Mouse (Mus musculus): ENCODE data around the gene Kcne4. TPM values are rescaled to one million over a fixed set of nuclear protein-coding genes. Genes with fewer than 3 reads are reported as not detected.
A peak's percentile ranks its signal among the peaks of the same experiment; 100 is the strongest.

Kcne4 gene
- polyA plus RNA-seq, 1 experiment from 2014 or later: 0.33 TPM

GRCm38 (mm10) chr1:78818630-78819526, 2.3 kb downstream of the Kcne4 start:
- Histone ChIP-seq H3K27ac (ENCODE audit: low read depth, low read length) (peak overlapping the region; percentile 76), H3K9me3 (replicated peaks; ENCODE audit: control insufficient read depth, low read length) (no peaks in the 10 kb centered on the region), H3K9ac (ENCODE audit: low read depth, low read length) (no peak overlapping the region), H3K4me3 (ENCODE audit: low read depth, low read length) (no peak overlapping the region), H3K27me3 (ENCODE audit: control insufficient read depth, insufficient read depth, low read length) (no peaks in the 10 kb centered on the region), H3K4me2 (no peak overlapping the region), H3K36me3 (ENCODE audit: control insufficient read depth, insufficient read depth, low read length) (no peaks in the 10 kb centered on the region), H3K4me1 (ENCODE audit: control insufficient read depth, insufficient read depth, low read length) (peaks cover 8% of the 10 kb centered on the region; the same call in 1 of the 2 replicates)
- 0 out of 2 replicates have a peak, but pooled peaks have one; percentile 31 for ATAC-seq (replicated peaks; ENCODE audit: insufficient number of reproducible peaks, low FRiP score, low TSS enrichment)
- 62% methylated on average over 11 of the region's 11 CpGs for WGBS (ENCODE audit: insufficient replicate concordance)

GRCm38 (mm10) chr1:78819592-78819991, 3.0 kb downstream of the Kcne4 start:
- Histone ChIP-seq H3K27ac (ENCODE audit: low read depth, low read length) (peak overlapping the region; percentile 76), H3K4me2 (no peak overlapping the region), H3K27me3 (ENCODE audit: control insufficient read depth, insufficient read depth, low read length) (no peaks in the 10 kb centered on the region), H3K36me3 (ENCODE audit: control insufficient read depth, insufficient read depth, low read length) (no peaks in the 10 kb centered on the region), H3K9ac (ENCODE audit: low read depth, low read length) (no peak overlapping the region), H3K9me3 (replicated peaks; ENCODE audit: control insufficient read depth, low read length) (no peaks in the 10 kb centered on the region), H3K4me1 (ENCODE audit: control insufficient read depth, insufficient read depth, low read length) (peaks cover 8% of the 10 kb centered on the region; the same call in 1 of the 2 replicates), H3K4me3 (ENCODE audit: low read depth, low read length) (no peak overlapping the region)
- peak; percentile 62 for ATAC-seq (replicated peaks; ENCODE audit: insufficient number of reproducible peaks, low FRiP score, low TSS enrichment)
- 46% methylated on average over 7 of the region's 7 CpGs for WGBS (ENCODE audit: insufficient replicate concordance)

- 83% methylated on average over 8 of the region's 8 CpGs for WGBS (ENCODE audit: insufficient replicate concordance)
- no peak overlapping the region for H3K4me2 ChIP-seq
- H3K27ac ChIP-seq (ENCODE audit: low read depth, low read length): peak overlapping the region; percentile 32; the same call in 1 of the 2 replicates
- H3K4me3 ChIP-seq (ENCODE audit: low read depth, low read length): no peak overlapping the region
- no peak for ATAC-seq (replicated peaks; ENCODE audit: insufficient number of reproducible peaks, low FRiP score, low TSS enrichment)
- H3K27me3 ChIP-seq (ENCODE audit: control insufficient read depth, insufficient read depth, low read length): no peaks in the 10 kb centered on the region
- H3K4me1 ChIP-seq (ENCODE audit: control insufficient read depth, insufficient read depth, low read length): peaks cover 8% of the 10 kb centered on the region; the same call in 1 of the 2 replicates
- H3K9ac ChIP-seq (ENCODE audit: low read depth, low read length): no peak overlapping the region
- no peaks in the 10 kb centered on the region for H3K9me3 ChIP-seq (replicated peaks; ENCODE audit: control insufficient read depth, low read length)
- no peaks in the 10 kb centered on the region for H3K36me3 ChIP-seq (ENCODE audit: control insufficient read depth, insufficient read depth, low read length)
These were observed 3.6 kb downstream of the Kcne4 start for GRCm38 (mm10) chr1:78820176-78820575.

GRCm38 (mm10) chr1:78821111-78821510, 4.6 kb downstream of the Kcne4 start:
- no peak for ATAC-seq (replicated peaks; ENCODE audit: insufficient number of reproducible peaks, low FRiP score, low TSS enrichment)
- Histone ChIP-seq H3K4me1 (ENCODE audit: control insufficient read depth, insufficient read depth, low read length) (peaks cover 8% of the 10 kb centered on the region; the same call in 1 of the 2 replicates), H3K27ac (ENCODE audit: low read depth, low read length) (no peak overlapping the region), H3K9ac (ENCODE audit: low read depth, low read length) (no peak overlapping the region), H3K36me3 (ENCODE audit: control insufficient read depth, insufficient read depth, low read length) (no peaks in the 10 kb centered on the region), H3K27me3 (ENCODE audit: control insufficient read depth, insufficient read depth, low read length) (no peaks in the 10 kb centered on the region), H3K4me3 (ENCODE audit: low read depth, low read length) (no peak overlapping the region), H3K4me2 (no peak overlapping the region), H3K9me3 (replicated peaks; ENCODE audit: control insufficient read depth, low read length) (no peaks in the 10 kb centered on the region)
- WGBS (ENCODE audit: insufficient replicate concordance): 80% methylated on average over 9 of the region's 9 CpGs

- Histone ChIP-seq H3K36me3 (ENCODE audit: control insufficient read depth, insufficient read depth, low read length) (no peaks in the 10 kb centered on the region), H3K4me2 (no peak overlapping the region), H3K4me3 (ENCODE audit: low read depth, low read length) (no peak overlapping the region), H3K27me3 (ENCODE audit: control insufficient read depth, insufficient read depth, low read length) (no peaks in the 10 kb centered on the region), H3K9me3 (replicated peaks; ENCODE audit: control insufficient read depth, low read length) (no peaks in the 10 kb centered on the region), H3K9ac (ENCODE audit: low read depth, low read length) (no peak overlapping the region), H3K4me1 (ENCODE audit: control insufficient read depth, insufficient read depth, low read length) (peaks cover 8% of the 10 kb centered on the region; the same call in 1 of the 2 replicates), H3K27ac (ENCODE audit: low read depth, low read length) (no peak overlapping the region)
- no peak for ATAC-seq (replicated peaks; ENCODE audit: insufficient number of reproducible peaks, low FRiP score, low TSS enrichment)
- WGBS (ENCODE audit: insufficient replicate concordance): 82% methylated on average over 15 of the region's 15 CpGs
These were observed 5.3 kb downstream of the Kcne4 start for GRCm38 (mm10) chr1:78821733-78822430.

GRCm38 (mm10) chr1:78825246-78825645, 8.7 kb downstream of the Kcne4 start:
- Histone ChIP-seq H3K4me2 (no peak overlapping the region), H3K9me3 (replicated peaks; ENCODE audit: control insufficient read depth, low read length) (no peaks in the 10 kb centered on the region), H3K9ac (ENCODE audit: low read depth, low read length) (no peak overlapping the region), H3K36me3 (ENCODE audit: control insufficient read depth, insufficient read depth, low read length) (no peaks in the 10 kb centered on the region), H3K27me3 (ENCODE audit: control insufficient read depth, insufficient read depth, low read length) (no peaks in the 10 kb centered on the region), H3K27ac (ENCODE audit: low read depth, low read length) (no peak overlapping the region), H3K4me3 (ENCODE audit: low read depth, low read length) (no peak overlapping the region), H3K4me1 (ENCODE audit: control insufficient read depth, insufficient read depth, low read length) (no peaks in the 10 kb centered on the region)
- 64% methylated on average over 3 of the region's 3 CpGs for WGBS (ENCODE audit: insufficient replicate concordance)
- no peak for ATAC-seq (replicated peaks; ENCODE audit: insufficient number of reproducible peaks, low FRiP score, low TSS enrichment)

GRCm38 (mm10) chr1:78838468-78838867, 21.9 kb downstream of the Kcne4 start:
- 87% methylated on average over 3 of the region's 3 CpGs for WGBS (ENCODE audit: insufficient replicate concordance)
- no peak overlapping the region for H3K4me3 ChIP-seq (ENCODE audit: low read depth, low read length)
- no peak overlapping the region for H3K9ac ChIP-seq (ENCODE audit: low read depth, low read length)
- H3K4me1 ChIP-seq (ENCODE audit: control insufficient read depth, insufficient read depth, low read length): no peaks in the 10 kb centered on the region
- ATAC-seq (replicated peaks; ENCODE audit: insufficient number of reproducible peaks, low FRiP score, low TSS enrichment): no peak
- H3K36me3 ChIP-seq (ENCODE audit: control insufficient read depth, insufficient read depth, low read length): no peaks in the 10 kb centered on the region
- no peaks in the 10 kb centered on the region for H3K9me3 ChIP-seq (replicated peaks; ENCODE audit: control insufficient read depth, low read length)
- H3K4me2 ChIP-seq: no peak overlapping the region
- H3K27ac ChIP-seq (ENCODE audit: low read depth, low read length): no peak overlapping the region
- no peaks in the 10 kb centered on the region for H3K27me3 ChIP-seq (ENCODE audit: control insufficient read depth, insufficient read depth, low read length)

GRCm38 (mm10) chr1:78840769-78841168, 24.2 kb downstream of the Kcne4 start:
- ATAC-seq (replicated peaks; ENCODE audit: insufficient number of reproducible peaks, low FRiP score, low TSS enrichment): no peak

More at GRCm38 (mm10) chr1:78840769-78841168, 24.2 kb downstream of the Kcne4 start:
- no peak overlapping the region for H3K4me3 ChIP-seq (ENCODE audit: low read depth, low read length)
- H3K4me2 ChIP-seq: no peak overlapping the region
- H3K4me1 ChIP-seq (ENCODE audit: control insufficient read depth, insufficient read depth, low read length): no peaks in the 10 kb centered on the region
- H3K9me3 ChIP-seq (replicated peaks; ENCODE audit: control insufficient read depth, low read length): no peaks in the 10 kb centered on the region
- no peak overlapping the region for H3K27ac ChIP-seq (ENCODE audit: low read depth, low read length)
- 60% methylated on average over 2 of the region's 2 CpGs for WGBS (ENCODE audit: insufficient replicate concordance)
- H3K36me3 ChIP-seq (ENCODE audit: control insufficient read depth, insufficient read depth, low read length): no peaks in the 10 kb centered on the region
- H3K27me3 ChIP-seq (ENCODE audit: control insufficient read depth, insufficient read depth, low read length): no peaks in the 10 kb centered on the region
- no peak overlapping the region for H3K9ac ChIP-seq (ENCODE audit: low read depth, low read length)
